Mouse (Mus musculus) stomach, embryonic 15.5 days (tissue): ENCODE results near the gene Pipox. TPM values are rescaled to one million over a fixed set of nuclear protein-coding genes. Genes with fewer than 3 reads are reported as not detected.

ENCODE experiments used
- ATAC-seq: fragments of 200-750 bp; cut with Nextera tagmentation; 2 replicates; pipeline ENCODE4 v1.8.0; 2017; ENCODE audit warnings: low read depth, moderate number of reproducible peaks, moderate TSS enrichment; ENCODE audit not compliant: insufficient read depth, low FRiP score
- H3K27ac ChIP-seq: fragments of 300-500 bp; sonication (generic); 2 replicates; pipeline ENCODE4 v1.5.1; 2015; ENCODE audit warnings: mild to moderate bottlenecking, inconsistent platforms
- H3K27me3 ChIP-seq: fragments of 300-500 bp; sonication (generic); replicated peaks from 2 replicates; pipeline ENCODE4 v1.6.1; 2015; ENCODE audit warnings: inconsistent platforms
- H3K36me3 ChIP-seq: fragments of 300-500 bp; sonication (generic); 2 replicates; pipeline ENCODE4 v1.6.1; 2015; ENCODE audit warnings: inconsistent platforms
- H3K4me1 ChIP-seq: fragments of 300-500 bp; sonication (generic); 2 replicates; pipeline ENCODE4 v1.6.1; 2015; ENCODE audit warnings: inconsistent platforms
- H3K4me2 ChIP-seq: fragments of 300-500 bp; sonication (generic); 2 replicates; pipeline ENCODE4 v1.6.1; 2015; ENCODE audit warnings: mild to moderate bottlenecking, inconsistent platforms
- H3K4me3 ChIP-seq: fragments of 300-500 bp; sonication (generic); replicated peaks from 2 replicates; pipeline ENCODE4 v1.5.1; 2015; ENCODE audit warnings: inconsistent platforms
- H3K9ac ChIP-seq: fragments of 300-500 bp; sonication (generic); 2 replicates; pipeline ENCODE4 v1.6.1; 2015; ENCODE audit warnings: inconsistent platforms
- H3K9me3 ChIP-seq: fragments of 300-500 bp; sonication (generic); 2 replicates; pipeline ENCODE4 v1.6.1; 2016; ENCODE audit warnings: inconsistent platforms
- WGBS: fragments of 180-500 bp; shearing (Covaris S2); methylation state at CpG from one replicate; pipeline ENCODE4 v1.1.7; 2015; 5-methylcytosine and 5-hydroxymethylcytosine counted together
- polyA plus RNA-seq: library from polyadenylated mRNA; unstranded; fragments of >200 nt; fragmentation: Nextera tagmentation; extraction: Ambion mirVana; gene quantifications from 2 replicates; pipeline ENCODE4 v1.2.1, GENCODE M21; 2015

Gene Pipox
- polyA plus RNA-seq, 1 experiment from 2014 or later, result 16.4 TPM

DNA sequence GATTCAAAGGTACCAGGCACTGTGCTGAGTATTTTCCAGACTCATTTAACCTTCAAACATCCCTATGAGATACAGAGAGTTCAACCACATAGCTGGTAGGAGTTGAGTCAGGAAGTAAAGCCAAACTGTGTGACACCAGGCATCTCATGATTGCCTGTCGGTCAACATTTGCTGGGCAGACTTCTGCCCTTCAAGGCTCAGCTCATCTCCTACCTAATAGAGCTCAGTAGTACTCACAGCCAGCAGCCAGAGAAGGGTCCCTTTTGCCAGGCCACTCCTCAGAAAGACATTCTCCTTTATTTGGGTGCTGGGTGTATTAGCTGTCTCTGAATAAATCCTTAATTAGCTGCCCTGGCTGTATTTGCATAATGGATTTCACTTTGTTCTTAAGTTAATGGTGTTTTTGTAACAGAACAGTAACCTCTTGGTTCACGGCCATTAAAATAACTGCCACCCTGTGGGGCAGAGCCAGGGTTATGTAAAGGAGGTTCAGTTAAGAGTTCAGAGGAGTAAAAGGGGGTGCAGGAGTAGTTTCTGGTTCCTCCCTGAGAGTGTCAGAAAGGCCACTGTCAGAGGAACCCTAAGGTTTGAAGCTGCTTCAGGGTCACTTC, 3.1 kb downstream of the Pipox start:
- 71% methylated on average over 2 of the region's 2 CpGs for WGBS
- no peaks in the 10 kb centered on the region for H3K36me3 ChIP-seq
- H3K9me3 ChIP-seq, result no peaks in the 10 kb centered on the region
- no peak overlapping the region for H3K4me3 ChIP-seq
- H3K27me3 ChIP-seq, result no peaks in the 10 kb centered on the region
- ATAC-seq, result no peak
- no peak overlapping the region for H3K9ac ChIP-seq
- peaks cover 19% of the 10 kb centered on the region for H3K4me1 ChIP-seq
- no peak overlapping the region for H3K4me2 ChIP-seq
- H3K27ac ChIP-seq, result no peak overlapping the region

DNA sequence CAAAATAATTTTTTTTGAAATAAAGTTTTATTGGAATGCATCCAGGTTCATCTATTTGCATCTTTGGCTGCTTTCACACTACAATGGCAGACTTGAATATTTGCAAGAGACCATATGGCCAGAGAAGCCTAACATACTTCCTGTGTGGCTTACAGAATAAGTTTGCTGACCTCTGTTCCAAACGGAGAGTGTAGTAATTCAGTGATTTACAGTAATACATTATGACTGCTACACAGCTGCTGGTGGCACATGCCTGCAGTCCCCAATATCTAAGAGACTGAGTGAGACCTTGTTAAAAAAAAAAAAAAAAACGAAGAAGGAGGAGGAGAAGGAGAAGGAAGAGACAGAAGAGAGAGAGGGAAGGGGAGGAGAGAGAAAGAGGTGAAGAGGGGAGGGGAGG, 4.4 kb downstream of the Pipox start:
- 24% methylated on average over 1 of the region's 2 CpGs for WGBS
- H3K4me1 ChIP-seq, result peaks cover 26% of the 10 kb centered on the region

GRCm38 (mm10) chr11:77888846-77889245, 5.0 kb downstream of the Pipox start:
- no peaks in the 10 kb centered on the region for H3K27me3 ChIP-seq
- H3K4me3 ChIP-seq, result no peak overlapping the region
- 82% methylated on average over 5 of the region's 5 CpGs for WGBS
- no peaks in the 10 kb centered on the region for H3K36me3 ChIP-seq
- ATAC-seq, result no peak
- peaks cover 25% of the 10 kb centered on the region for H3K4me1 ChIP-seq
- no peak overlapping the region for H3K27ac ChIP-seq
- no peaks in the 10 kb centered on the region for H3K9me3 ChIP-seq
- H3K4me2 ChIP-seq, result no peak overlapping the region
- H3K9ac ChIP-seq, result no peak overlapping the region

More for the DNA sequence above, 4.4 kb downstream of the Pipox start:
- Histone ChIP-seq H3K27me3 (no peaks in the 10 kb centered on the region), H3K36me3 (no peaks in the 10 kb centered on the region), H3K9ac (no peak overlapping the region), H3K4me2 (no peak overlapping the region), H3K27ac (no peak overlapping the region), H3K9me3 (no peaks in the 10 kb centered on the region), H3K4me3 (no peak overlapping the region)
- ATAC-seq, result no peak

DNA sequence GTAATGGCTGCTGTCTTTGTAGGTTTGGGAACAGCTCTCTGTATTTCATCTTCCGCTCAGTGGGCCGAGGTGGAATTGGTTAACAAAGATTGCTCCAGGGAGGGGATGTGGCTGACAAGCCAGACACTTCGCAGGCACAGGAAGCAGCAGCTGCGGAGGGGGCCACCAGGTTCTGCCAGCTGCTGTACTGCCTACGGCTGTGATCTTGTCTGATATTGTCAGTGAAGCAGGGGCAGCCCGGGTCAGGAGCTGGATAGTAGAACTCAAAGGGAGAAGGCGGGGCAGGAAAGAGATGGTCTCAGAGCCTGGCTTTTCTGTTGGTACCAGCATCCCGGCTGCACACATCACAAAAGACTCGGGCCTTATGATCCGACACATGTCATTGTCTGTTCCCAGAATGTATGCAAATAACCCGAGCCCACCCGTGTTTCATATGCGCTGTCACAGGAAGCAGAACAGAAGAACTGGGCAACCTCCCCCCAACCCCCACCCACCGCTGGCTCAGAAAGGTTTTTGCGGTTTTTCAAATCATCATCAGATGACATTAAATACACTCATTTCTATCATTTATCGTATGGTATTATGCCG, 6.4 kb downstream of the Pipox start:
- peak overlapping the region; percentile 8; the same call in 1 of the 2 replicates for H3K4me2 ChIP-seq
- 0 out of 2 replicates have a peak, but pooled peaks have one; percentile 45 for ATAC-seq
- no peak overlapping the region for H3K4me3 ChIP-seq
- peaks cover 18% of the 10 kb centered on the region for H3K4me1 ChIP-seq
- no peak overlapping the region for H3K9ac ChIP-seq
- WGBS, result 42% methylated on average over 17 of the region's 17 CpGs
- no peaks in the 10 kb centered on the region for H3K9me3 ChIP-seq
- H3K36me3 ChIP-seq, result no peaks in the 10 kb centered on the region
- no peaks in the 10 kb centered on the region for H3K27me3 ChIP-seq
- H3K27ac ChIP-seq, result no peak overlapping the region

- H3K27ac ChIP-seq, result no peak overlapping the region
- H3K9me3 ChIP-seq, result no peaks in the 10 kb centered on the region
- no peak for ATAC-seq
- no peaks in the 10 kb centered on the region for H3K27me3 ChIP-seq
- H3K36me3 ChIP-seq, result no peaks in the 10 kb centered on the region
- no peak overlapping the region for H3K9ac ChIP-seq
- H3K4me1 ChIP-seq, result peaks cover 18% of the 10 kb centered on the region
- WGBS, result 64% methylated on average over 8 of the region's 8 CpGs
- H3K4me3 ChIP-seq, result no peak overlapping the region
- H3K4me2 ChIP-seq, result no peak overlapping the region
These were observed 8.7 kb downstream of the Pipox start for GRCm38 (mm10) chr11:77885246-77885575.

- H3K9me3 ChIP-seq, result no peaks in the 10 kb centered on the region
- no peak overlapping the region for H3K9ac ChIP-seq
- no peak overlapping the region for H3K4me3 ChIP-seq
- no peak for ATAC-seq
- H3K36me3 ChIP-seq, result no peaks in the 10 kb centered on the region
- H3K27me3 ChIP-seq, result no peaks in the 10 kb centered on the region
- peaks cover 18% of the 10 kb centered on the region for H3K4me1 ChIP-seq
- no peak overlapping the region for H3K4me2 ChIP-seq
- no peak overlapping the region for H3K27ac ChIP-seq
- WGBS, result 42% methylated on average over 10 of the region's 10 CpGs
These were observed 9.2 kb downstream of the Pipox start for GRCm38 (mm10) chr11:77884524-77885245.

DNA sequence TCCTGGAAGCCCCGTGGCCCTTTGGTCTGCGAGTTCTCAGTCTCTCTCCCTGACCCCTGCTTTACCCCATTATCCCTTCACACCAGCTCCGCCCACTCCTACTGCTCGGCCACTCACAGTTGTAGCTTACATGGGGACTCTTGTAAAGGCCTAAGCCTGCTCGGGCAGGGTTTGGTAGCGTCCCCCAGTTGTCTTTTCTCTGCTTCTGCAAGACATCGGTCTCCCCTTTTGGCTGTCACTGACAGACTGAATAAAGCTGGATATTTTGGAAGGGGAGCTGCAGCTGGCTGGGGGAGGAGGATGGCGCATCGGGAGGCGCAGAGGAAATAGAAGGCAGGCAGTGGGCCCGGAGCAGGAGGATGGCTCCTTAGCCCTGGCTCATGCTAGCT, 17.1 kb downstream of the Pipox start:
- Histone ChIP-seq H3K9ac (no peak overlapping the region), H3K27me3 (no peaks in the 10 kb centered on the region), H3K4me3 (no peak overlapping the region), H3K4me1 (peaks cover 17% of the 10 kb centered on the region), H3K4me2 (no peak overlapping the region), H3K36me3 (no peaks in the 10 kb centered on the region), H3K27ac (no peak overlapping the region; the same call in 1 of the 2 replicates), H3K9me3 (no peaks in the 10 kb centered on the region)
- WGBS, result 42% methylated on average over 11 of the region's 11 CpGs
- ATAC-seq, result no peak; the same call in 1 of the 2 replicates

DNA sequence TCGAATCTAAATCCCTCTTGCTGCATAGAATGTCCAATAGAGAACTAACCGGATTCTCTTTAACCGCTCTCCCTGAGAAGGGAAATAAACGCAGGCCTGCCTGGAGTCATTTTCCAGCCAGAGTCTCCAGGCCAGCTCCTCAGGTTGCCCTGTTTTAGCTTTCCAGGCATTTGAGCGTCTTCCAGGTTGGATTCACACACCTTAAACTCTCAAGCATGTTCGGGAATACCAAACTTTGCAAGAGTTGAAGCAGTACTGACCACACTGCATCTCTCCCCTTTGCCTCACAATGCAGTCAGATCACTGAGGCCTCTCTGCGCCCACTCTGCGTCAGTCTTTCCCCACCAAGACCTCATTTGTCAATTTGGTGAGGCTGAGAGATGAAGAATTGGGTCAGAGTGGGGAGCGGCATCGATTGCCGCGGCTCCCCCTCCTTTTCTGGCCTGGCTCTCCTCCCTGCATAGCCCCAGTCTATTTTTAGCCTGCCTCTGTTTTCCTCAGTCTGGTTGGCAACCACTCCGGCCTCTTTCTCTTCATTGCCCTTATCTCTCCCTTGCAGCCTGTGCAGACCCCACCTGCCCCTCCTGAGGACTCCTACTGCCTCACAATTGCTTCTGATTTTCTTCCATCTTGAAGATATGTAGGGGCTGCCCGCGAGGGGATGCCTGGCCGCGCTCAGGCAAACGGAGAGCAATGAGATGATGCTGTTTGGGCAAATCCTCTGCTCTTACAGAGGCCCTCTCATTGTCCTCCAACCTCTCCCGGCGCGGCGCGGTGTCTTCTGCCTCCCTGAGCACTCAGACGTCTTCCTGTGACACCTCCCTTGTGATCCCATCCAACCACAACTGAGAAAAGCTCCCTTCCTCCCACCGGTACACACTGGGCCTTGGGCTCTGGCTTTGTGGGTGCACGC, 17.8 kb downstream of the Pipox start:
- no peak overlapping the region for H3K4me3 ChIP-seq
- no peak overlapping the region for H3K9ac ChIP-seq
- H3K4me1 ChIP-seq, result peaks cover 21% of the 10 kb centered on the region
- no peaks in the 10 kb centered on the region for H3K36me3 ChIP-seq
- no peaks in the 10 kb centered on the region for H3K9me3 ChIP-seq
- ATAC-seq, result no peak
- WGBS, result 56% methylated on average over 26 of the region's 26 CpGs
- H3K27ac ChIP-seq, result peak overlapping the region; percentile 40; the same call in 1 of the 2 replicates
- H3K27me3 ChIP-seq, result no peaks in the 10 kb centered on the region
- no peak overlapping the region for H3K4me2 ChIP-seq

DNA sequence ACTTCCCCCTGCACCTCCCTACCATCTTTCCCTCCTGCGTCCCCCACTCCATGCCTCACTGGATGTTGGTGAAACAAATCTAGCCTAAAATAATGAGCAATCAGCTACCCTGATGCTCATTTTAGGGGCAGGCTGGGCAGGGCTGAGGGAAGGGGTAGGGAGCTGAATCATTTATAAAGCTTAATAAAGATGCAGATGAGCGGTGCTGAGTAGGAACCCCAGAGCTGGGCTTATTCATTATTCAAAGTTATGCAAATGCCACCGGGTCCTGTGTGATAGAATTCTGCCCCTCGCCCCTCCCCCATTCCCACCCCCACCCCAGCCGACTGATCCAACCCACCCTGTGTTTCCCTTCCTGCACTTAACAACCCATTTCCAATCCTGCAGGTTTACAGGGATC, 18.6 kb downstream of the Pipox start:
- Histone ChIP-seq H3K36me3 (no peaks in the 10 kb centered on the region), H3K4me2 (no peak overlapping the region), H3K9ac (no peak overlapping the region), H3K27me3 (no peaks in the 10 kb centered on the region), H3K27ac (no peak overlapping the region), H3K4me3 (no peak overlapping the region), H3K9me3 (no peaks in the 10 kb centered on the region), H3K4me1 (peaks cover 21% of the 10 kb centered on the region)
- WGBS, result 70% methylated on average over 5 of the region's 5 CpGs
- ATAC-seq, result no peak

DNA sequence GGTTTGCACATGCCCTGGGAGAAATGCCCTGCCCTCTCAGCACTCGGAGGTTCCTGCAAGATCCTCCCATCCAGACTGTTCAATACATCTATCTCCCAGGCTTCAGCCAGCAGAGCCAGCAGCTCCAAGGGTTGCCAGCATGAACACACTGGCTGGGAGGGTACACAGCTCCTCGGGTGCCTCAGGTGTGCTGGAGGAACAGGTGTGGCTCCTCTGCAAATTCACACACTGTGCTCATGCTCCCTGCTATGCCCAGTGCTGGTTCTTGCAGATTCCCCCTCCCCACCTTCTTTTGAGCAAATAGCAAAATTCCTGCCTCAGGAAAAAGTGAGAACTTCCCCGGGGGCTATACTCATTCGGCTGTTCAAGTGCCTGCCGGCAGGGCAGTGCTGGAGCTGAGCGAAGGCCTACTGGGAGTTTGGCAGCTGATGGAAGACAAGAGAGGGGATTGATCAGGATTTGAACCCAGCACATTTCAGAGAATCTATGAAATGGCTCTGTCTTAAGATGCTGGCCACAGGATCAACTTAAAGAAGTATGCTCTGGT, 19.1 kb downstream of the Pipox start:
- 51% methylated on average over 6 of the region's 6 CpGs for WGBS
- H3K27me3 ChIP-seq, result no peaks in the 10 kb centered on the region
- H3K4me3 ChIP-seq, result no peak overlapping the region
- H3K4me2 ChIP-seq, result no peak overlapping the region
- no peak overlapping the region for H3K27ac ChIP-seq
- no peak overlapping the region for H3K9ac ChIP-seq
- H3K4me1 ChIP-seq, result peaks cover 21% of the 10 kb centered on the region
- ATAC-seq, result peak; percentile 65; the same call in 1 of the 2 replicates
- H3K36me3 ChIP-seq, result no peaks in the 10 kb centered on the region
- H3K9me3 ChIP-seq, result no peaks in the 10 kb centered on the region

- no peaks in the 10 kb centered on the region for H3K27me3 ChIP-seq
- no peaks in the 10 kb centered on the region for H3K36me3 ChIP-seq
- 42% methylated on average over 3 of the region's 3 CpGs for WGBS
- no peak overlapping the region for H3K9ac ChIP-seq
- no peak for ATAC-seq
- H3K27ac ChIP-seq, result no peak overlapping the region
- H3K4me2 ChIP-seq, result no peak overlapping the region
- H3K9me3 ChIP-seq, result no peaks in the 10 kb centered on the region
- peaks cover 24% of the 10 kb centered on the region for H3K4me1 ChIP-seq
- no peak overlapping the region for H3K4me3 ChIP-seq
These were observed 20.8 kb downstream of the Pipox start for GRCm38 (mm10) chr11:77873116-77873515.
